Mouse (Mus musculus): ENCODE data around the gene Snapc5. TPM values are rescaled to one million over a fixed set of nuclear protein-coding genes. Genes with fewer than 3 reads are reported as not detected.

Gene Snapc5
- polyA plus RNA-seq, 1 experiment from 2014 or later = 27.9 TPM

- no peak for ATAC-seq (ENCODE audit: insufficient number of reproducible peaks, insufficient read depth, low FRiP score, low read depth)
- 82% methylated on average over 4 of the region's 4 CpGs for WGBS
Measured at GRCm38 (mm10) chr9:64221480-64221879, 42.4 kb downstream of the Snapc5 start.

GRCm38 (mm10) chr9:64222098-64222497, 43.0 kb downstream of the Snapc5 start:
- no peaks in the 10 kb centered on the region for H3K36me3 ChIP-seq (ENCODE audit: control insufficient read depth, insufficient read depth, low read length)
- H3K4me3 ChIP-seq (ENCODE audit: low read depth, low read length) = no peak overlapping the region
- WGBS = 66% methylated on average over 2 of the region's 2 CpGs
- H3K9ac ChIP-seq (replicated peaks; ENCODE audit: low read depth, low read length) = no peak overlapping the region
- no peak for ATAC-seq (ENCODE audit: insufficient number of reproducible peaks, insufficient read depth, low FRiP score, low read depth)
- H3K27ac ChIP-seq (ENCODE audit: low read length) = no peak overlapping the region
- no peaks in the 10 kb centered on the region for H3K27me3 ChIP-seq (ENCODE audit: control insufficient read depth, insufficient read depth, low read length)
- no peak overlapping the region for H3K4me2 ChIP-seq (replicated peaks; ENCODE audit: low read depth, low read length)
- H3K9me3 ChIP-seq (ENCODE audit: control insufficient read depth, low read depth, low read length) = no peaks in the 10 kb centered on the region
- H3K4me1 ChIP-seq (ENCODE audit: control insufficient read depth, insufficient read depth, low read length) = peaks cover 3% of the 10 kb centered on the region; the same call in 1 of the 2 replicates

More at GRCm38 (mm10) chr9:64221480-64221879, 42.4 kb downstream of the Snapc5 start:
- Histone ChIP-seq H3K9me3 (ENCODE audit: control insufficient read depth, low read depth, low read length) (no peaks in the 10 kb centered on the region), H3K27ac (ENCODE audit: low read length) (no peak overlapping the region), H3K4me1 (ENCODE audit: control insufficient read depth, insufficient read depth, low read length) (peaks cover 2% of the 10 kb centered on the region; the same call in 1 of the 2 replicates), H3K36me3 (ENCODE audit: control insufficient read depth, insufficient read depth, low read length) (no peaks in the 10 kb centered on the region), H3K9ac (replicated peaks; ENCODE audit: low read depth, low read length) (no peak overlapping the region), H3K4me3 (ENCODE audit: low read depth, low read length) (no peak overlapping the region), H3K4me2 (replicated peaks; ENCODE audit: low read depth, low read length) (no peak overlapping the region), H3K27me3 (ENCODE audit: control insufficient read depth, insufficient read depth, low read length) (no peaks in the 10 kb centered on the region)

DNA sequence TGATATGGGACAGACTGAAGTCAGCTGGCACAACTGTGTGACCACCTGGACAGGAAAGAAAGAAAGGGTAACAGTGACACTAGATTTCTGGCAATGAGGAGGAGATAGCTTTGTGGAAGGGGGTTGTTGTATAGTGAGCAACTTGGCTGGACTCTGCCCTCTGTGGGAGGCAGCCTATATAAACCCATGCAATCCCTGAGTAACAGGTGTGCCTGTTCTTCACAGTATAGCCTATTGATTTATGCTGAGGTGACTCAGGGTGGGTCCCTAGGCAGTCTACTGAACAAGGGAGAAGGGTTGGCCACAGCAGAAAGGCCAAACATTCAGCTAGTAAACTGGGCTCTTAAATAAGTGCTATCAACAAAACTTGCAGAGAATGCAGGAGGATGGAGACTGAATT, 46.7 kb downstream of the Snapc5 start:
- peaks cover 12% of the 10 kb centered on the region; the same call in 1 of the 2 replicates for H3K4me1 ChIP-seq (ENCODE audit: control insufficient read depth, insufficient read depth, low read length)
- H3K27me3 ChIP-seq (ENCODE audit: control insufficient read depth, insufficient read depth, low read length) = no peaks in the 10 kb centered on the region
- H3K4me3 ChIP-seq (ENCODE audit: low read depth, low read length) = no peak overlapping the region
- no peak overlapping the region for H3K27ac ChIP-seq (ENCODE audit: low read length)
- ATAC-seq (ENCODE audit: insufficient number of reproducible peaks, insufficient read depth, low FRiP score, low read depth) = 0 out of 2 replicates have a peak, but pooled peaks have one; percentile 67
- H3K9ac ChIP-seq (replicated peaks; ENCODE audit: low read depth, low read length) = no peak overlapping the region
- H3K9me3 ChIP-seq (ENCODE audit: control insufficient read depth, low read depth, low read length) = no peaks in the 10 kb centered on the region
- no peaks in the 10 kb centered on the region for H3K36me3 ChIP-seq (ENCODE audit: control insufficient read depth, insufficient read depth, low read length)
- no peak overlapping the region for H3K4me2 ChIP-seq (replicated peaks; ENCODE audit: low read depth, low read length)

GRCm38 (mm10) chr9:64227736-64228135, 48.7 kb downstream of the Snapc5 start:
- ATAC-seq (ENCODE audit: insufficient number of reproducible peaks, insufficient read depth, low FRiP score, low read depth) = no peak
- Histone ChIP-seq H3K9ac (replicated peaks; ENCODE audit: low read depth, low read length) (no peak overlapping the region), H3K27ac (ENCODE audit: low read length) (no peak overlapping the region), H3K36me3 (ENCODE audit: control insufficient read depth, insufficient read depth, low read length) (no peaks in the 10 kb centered on the region), H3K27me3 (ENCODE audit: control insufficient read depth, insufficient read depth, low read length) (no peaks in the 10 kb centered on the region), H3K4me2 (replicated peaks; ENCODE audit: low read depth, low read length) (no peak overlapping the region), H3K9me3 (ENCODE audit: control insufficient read depth, low read depth, low read length) (no peaks in the 10 kb centered on the region), H3K4me3 (ENCODE audit: low read depth, low read length) (no peak overlapping the region), H3K4me1 (ENCODE audit: control insufficient read depth, insufficient read depth, low read length) (peaks cover 31% of the 10 kb centered on the region)
- 75% methylated on average over 12 of the region's 12 CpGs for WGBS

GRCm38 (mm10) chr9:64228972-64229371, 49.9 kb downstream of the Snapc5 start:
- no peak overlapping the region for H3K4me2 ChIP-seq (replicated peaks; ENCODE audit: low read depth, low read length)
- H3K4me3 ChIP-seq (ENCODE audit: low read depth, low read length) = no peak overlapping the region
- no peaks in the 10 kb centered on the region for H3K9me3 ChIP-seq (ENCODE audit: control insufficient read depth, low read depth, low read length)
- no peaks in the 10 kb centered on the region for H3K27me3 ChIP-seq (ENCODE audit: control insufficient read depth, insufficient read depth, low read length)
- H3K36me3 ChIP-seq (ENCODE audit: control insufficient read depth, insufficient read depth, low read length) = no peaks in the 10 kb centered on the region
- no peak for ATAC-seq (ENCODE audit: insufficient number of reproducible peaks, insufficient read depth, low FRiP score, low read depth)
- no peak overlapping the region for H3K9ac ChIP-seq (replicated peaks; ENCODE audit: low read depth, low read length)
- no peak overlapping the region for H3K27ac ChIP-seq (ENCODE audit: low read length)
- peaks cover 36% of the 10 kb centered on the region for H3K4me1 ChIP-seq (ENCODE audit: control insufficient read depth, insufficient read depth, low read length)

GRCm38 (mm10) chr9:64231171-64231570, 52.1 kb downstream of the Snapc5 start:
- peaks cover 45% of the 10 kb centered on the region for H3K4me1 ChIP-seq (ENCODE audit: control insufficient read depth, insufficient read depth, low read length)
- WGBS = 27% methylated on average over 5 of the region's 5 CpGs

GRCm38 (mm10) chr9:64231674-64232073, 52.6 kb downstream of the Snapc5 start:
- no peak overlapping the region for H3K4me3 ChIP-seq (ENCODE audit: low read depth, low read length)
- WGBS = 61% methylated on average over 3 of the region's 3 CpGs
- H3K4me2 ChIP-seq (replicated peaks; ENCODE audit: low read depth, low read length) = 0 out of 2 replicates have a peak overlapping the region, but pooled peaks have one; percentile 12
- H3K36me3 ChIP-seq (ENCODE audit: control insufficient read depth, insufficient read depth, low read length) = no peaks in the 10 kb centered on the region
- H3K9ac ChIP-seq (replicated peaks; ENCODE audit: low read depth, low read length) = no peak overlapping the region
- H3K27ac ChIP-seq (ENCODE audit: low read length) = peak overlapping the region; percentile 83
- peaks cover 43% of the 10 kb centered on the region for H3K4me1 ChIP-seq (ENCODE audit: control insufficient read depth, insufficient read depth, low read length)
- no peaks in the 10 kb centered on the region for H3K9me3 ChIP-seq (ENCODE audit: control insufficient read depth, low read depth, low read length)
- ATAC-seq (ENCODE audit: insufficient number of reproducible peaks, insufficient read depth, low FRiP score, low read depth) = no peak
- no peaks in the 10 kb centered on the region for H3K27me3 ChIP-seq (ENCODE audit: control insufficient read depth, insufficient read depth, low read length)

More at GRCm38 (mm10) chr9:64231171-64231570, 52.1 kb downstream of the Snapc5 start:
- Histone ChIP-seq H3K36me3 (ENCODE audit: control insufficient read depth, insufficient read depth, low read length) (no peaks in the 10 kb centered on the region), H3K4me2 (replicated peaks; ENCODE audit: low read depth, low read length) (no peak overlapping the region), H3K9ac (replicated peaks; ENCODE audit: low read depth, low read length) (no peak overlapping the region), H3K9me3 (ENCODE audit: control insufficient read depth, low read depth, low read length) (no peaks in the 10 kb centered on the region), H3K27me3 (ENCODE audit: control insufficient read depth, insufficient read depth, low read length) (no peaks in the 10 kb centered on the region), H3K4me3 (ENCODE audit: low read depth, low read length) (no peak overlapping the region), H3K27ac (ENCODE audit: low read length) (peak overlapping the region; percentile 83)
- ATAC-seq (ENCODE audit: insufficient number of reproducible peaks, insufficient read depth, low FRiP score, low read depth) = no peak

DNA sequence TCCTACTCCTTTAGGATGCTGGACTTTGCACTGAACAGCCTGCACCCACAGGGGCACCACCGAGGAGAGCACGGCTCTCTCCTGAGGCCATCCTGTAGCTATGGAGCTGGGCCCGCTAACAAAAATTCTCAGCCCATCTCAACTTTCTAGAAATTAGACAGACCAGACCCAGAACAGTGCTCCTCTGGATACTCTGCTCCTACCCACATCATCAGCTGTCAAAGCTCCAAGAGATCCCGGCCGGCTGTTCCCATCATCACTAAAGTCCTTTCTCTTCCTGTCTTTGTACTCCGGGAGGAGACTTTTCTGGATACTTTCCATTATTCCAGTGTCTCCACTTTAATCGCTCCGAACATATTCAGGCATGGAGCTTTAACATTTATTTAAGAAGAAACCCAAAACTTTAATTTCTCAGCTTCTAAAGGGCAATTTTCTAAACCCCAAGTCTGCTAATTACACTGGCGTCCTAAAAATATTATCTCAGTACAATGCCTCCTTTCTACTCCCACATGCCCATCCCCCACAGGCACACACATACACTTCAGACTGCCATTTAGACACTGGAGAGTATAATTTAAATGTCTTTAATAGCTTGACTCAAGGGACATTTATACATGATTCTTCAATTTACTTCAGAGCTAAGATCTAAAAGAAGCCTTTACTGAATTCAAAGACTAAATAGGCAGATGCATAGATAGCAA, 53.3 kb downstream of the Snapc5 start:
- ATAC-seq (ENCODE audit: insufficient number of reproducible peaks, insufficient read depth, low FRiP score, low read depth) = 0 out of 2 replicates have a peak, but pooled peaks have one; percentile 42
- Histone ChIP-seq H3K9me3 (ENCODE audit: control insufficient read depth, low read depth, low read length) (no peaks in the 10 kb centered on the region), H3K4me2 (replicated peaks; ENCODE audit: low read depth, low read length) (0 out of 2 replicates have a peak overlapping the region, but pooled peaks have one; percentile 12), H3K27ac (ENCODE audit: low read length) (peak overlapping the region; percentile 83), H3K27me3 (ENCODE audit: control insufficient read depth, insufficient read depth, low read length) (no peaks in the 10 kb centered on the region), H3K36me3 (ENCODE audit: control insufficient read depth, insufficient read depth, low read length) (no peaks in the 10 kb centered on the region), H3K4me3 (ENCODE audit: low read depth, low read length) (no peak overlapping the region), H3K4me1 (ENCODE audit: control insufficient read depth, insufficient read depth, low read length) (peaks cover 42% of the 10 kb centered on the region), H3K9ac (replicated peaks; ENCODE audit: low read depth, low read length) (no peak overlapping the region)
- 36% methylated on average over 9 of the region's 9 CpGs for WGBS

Measured in stomach, embryonic 14.5 days (tissue).